Comparison of ENCODE assay signal across 9 mouse cellular contexts in genomic region chr8:117172904-117173303, GRCm38 (mm10). TPM values are rescaled to one million over a fixed set of nuclear protein-coding genes. Genes with fewer than 3 reads are reported as not detected.
A peak's percentile ranks its signal among the peaks of the same experiment; 100 is the strongest.
DNase-seq lines count a peak whose midpoint lies in the region; ATAC-seq and TF ChIP-seq lines count a peak whose summit lies in the region.
"Had no signal": no experiment of that assay in that cellular context is flagged by ENCODE, and none has a peak within 500 bp of the region (broad histone marks: within the 10 kb centered on the region; RNA-seq: fewer than 3 reads in every experiment).

No protein-coding gene starts in this region.

- no peaks in the 10 kb centered on the region for H3K4me1 ChIP-seq in forebrain, postnatal 0 days (ENCODE audit: insufficient read depth)
- H3K4me1 ChIP-seq in forebrain, embryonic 15.5 days: no peaks in the 10 kb centered on the region; the same call in 1 of the 2 replicates
- H3K4me1 ChIP-seq in intestine, embryonic 14.5 days (replicated peaks; ENCODE audit: control insufficient read depth, insufficient read depth, low read length): peaks cover 6% of the 10 kb centered on the region; the same call in 1 of the 2 replicates

- H3K9me3 ChIP-seq in forebrain, postnatal 0 days (ENCODE audit: low read length): no peaks in the 10 kb centered on the region
- no peaks in the 10 kb centered on the region for H3K9me3 ChIP-seq in forebrain, embryonic 15.5 days
- H3K9me3 ChIP-seq in intestine, embryonic 14.5 days (ENCODE audit: control insufficient read depth, low read length): no peaks in the 10 kb centered on the region
- H3K9me3 ChIP-seq: liver, embryonic 15.5 days had no signal

- no peak for ATAC-seq in forebrain, postnatal 0 days
- ATAC-seq in forebrain, embryonic 15.5 days (replicated peaks): no peak
- ATAC-seq in common myeloid progenitor, adult 5-6 weeks (replicated peaks; ENCODE audit: low read depth, poor library complexity, severe bottlenecking): peak; percentile 63
- ATAC-seq in intestine, embryonic 14.5 days (replicated peaks; ENCODE audit: low FRiP score, low TSS enrichment, low read depth): no peak
- no peak for ATAC-seq in frontal cortex, adult (ENCODE audit: low TSS enrichment)

- WGBS in forebrain, postnatal 0 days: 51% methylated on average over 7 of the region's 7 CpGs
- 59% methylated on average over 7 of the region's 7 CpGs for WGBS in forebrain, embryonic 15.5 days
- WGBS in intestine, embryonic 14.5 days: 55% methylated on average over 7 of the region's 7 CpGs

- no peak overlapping the region for H3K9ac ChIP-seq in forebrain, postnatal 0 days
- H3K9ac ChIP-seq in forebrain, embryonic 15.5 days (replicated peaks): no peak overlapping the region
- no peak overlapping the region for H3K9ac ChIP-seq in intestine, embryonic 14.5 days (ENCODE audit: low read length)
- H3K9ac ChIP-seq: liver, embryonic 15.5 days had no signal

- DNase-seq in forebrain, postnatal 0 days: peak; percentile 23
- DNase-seq in NIH3T3 (ENCODE audit: low read depth): peak; percentile 64
- DNase-seq in intestine, embryonic 14.5 days (ENCODE audit: low spot score): peak; percentile 60
- DNase-seq in lung, postnatal 25 days (ENCODE audit: low spot score): peak; percentile 51
- no peak for DNase-seq in yolk sac, embryonic 10.5 days (ENCODE audit: low spot score)

- H3K27ac ChIP-seq in forebrain, postnatal 0 days (ENCODE audit: low read depth, low read length): no peak overlapping the region
- H3K27ac ChIP-seq in forebrain, embryonic 15.5 days (replicated peaks): no peak overlapping the region
- no peak overlapping the region for H3K27ac ChIP-seq in intestine, embryonic 14.5 days (ENCODE audit: low read depth)
- H3K27ac ChIP-seq: liver, embryonic 15.5 days had no signal

- H3K4me3 ChIP-seq in forebrain, postnatal 0 days (ENCODE audit: low read depth, low read length): no peak overlapping the region
- no peak overlapping the region for H3K4me3 ChIP-seq in forebrain, embryonic 15.5 days
- no peak overlapping the region for H3K4me3 ChIP-seq in intestine, embryonic 14.5 days (ENCODE audit: low read depth, low read length)
- H3K4me3 ChIP-seq: liver, embryonic 15.5 days had no signal

- H3K27me3 ChIP-seq in forebrain, postnatal 0 days (ENCODE audit: insufficient read depth, low read length): no peaks in the 10 kb centered on the region
- no peaks in the 10 kb centered on the region for H3K27me3 ChIP-seq in forebrain, embryonic 15.5 days
- no peaks in the 10 kb centered on the region for H3K27me3 ChIP-seq in intestine, embryonic 14.5 days (replicated peaks; ENCODE audit: control insufficient read depth, insufficient read depth, low read length)
- H3K27me3 ChIP-seq: liver, embryonic 15.5 days had no signal

- peaks cover 6% of the 10 kb centered on the region; the same call in 1 of the 2 replicates for H3K36me3 ChIP-seq in forebrain, postnatal 0 days (ENCODE audit: insufficient read depth)
- no peaks in the 10 kb centered on the region for H3K36me3 ChIP-seq in forebrain, embryonic 15.5 days
- 0 out of 2 replicates have a peak, but pooled peaks cover 10% of the 10 kb centered on the region for H3K36me3 ChIP-seq in intestine, embryonic 14.5 days (ENCODE audit: control insufficient read depth, insufficient read depth, low read length)
- H3K36me3 ChIP-seq: liver, embryonic 15.5 days had no signal

- no peak overlapping the region for H3K4me2 ChIP-seq in forebrain, postnatal 0 days (ENCODE audit: low read depth)
- no peak overlapping the region for H3K4me2 ChIP-seq in forebrain, embryonic 15.5 days (replicated peaks)
- H3K4me2 ChIP-seq in intestine, embryonic 14.5 days (ENCODE audit: low read length): no peak overlapping the region
- H3K4me2 ChIP-seq: liver, embryonic 15.5 days had no signal

- 0 out of 2 replicates have a peak, but pooled peaks have one; percentile 10 for TF ChIP-seq CTCF in forebrain, postnatal 0 days (IDR thresholded peaks at IDR 0.05; ENCODE audit: low read depth)

RNA-seq across cellular contexts. Expression of gene Gan, which starts 15.0 kb away (rescaled TPM):
- total RNA-seq in forebrain, postnatal 0 days (2014; rRNA removed): 9.4 and 13.6 TPM in 2 replicates
- 3.2 and 4.8 TPM in 2 replicates for polyA plus RNA-seq in forebrain, postnatal 0 days (2015; fragmentation: Nextera tagmentation; extraction: Ambion mirVana)
- 3.2 and 3.5 TPM in 2 replicates for polyA plus RNA-seq in forebrain, embryonic 15.5 days (2015; fragmentation: Nextera tagmentation; extraction: Ambion mirVana)
- total RNA-seq in common myeloid progenitor, adult 5-6 weeks (2017): 5.4 and 5.7 TPM in 2 replicates
- 2.8 and 3.0 TPM in 2 replicates for polyA plus RNA-seq in intestine, embryonic 14.5 days (2014; fragmentation: Nextera tagmentation; extraction: Ambion mirVana)
